ENCODE assay signal across 9 mouse cellular contexts in the genomic region with DNA sequence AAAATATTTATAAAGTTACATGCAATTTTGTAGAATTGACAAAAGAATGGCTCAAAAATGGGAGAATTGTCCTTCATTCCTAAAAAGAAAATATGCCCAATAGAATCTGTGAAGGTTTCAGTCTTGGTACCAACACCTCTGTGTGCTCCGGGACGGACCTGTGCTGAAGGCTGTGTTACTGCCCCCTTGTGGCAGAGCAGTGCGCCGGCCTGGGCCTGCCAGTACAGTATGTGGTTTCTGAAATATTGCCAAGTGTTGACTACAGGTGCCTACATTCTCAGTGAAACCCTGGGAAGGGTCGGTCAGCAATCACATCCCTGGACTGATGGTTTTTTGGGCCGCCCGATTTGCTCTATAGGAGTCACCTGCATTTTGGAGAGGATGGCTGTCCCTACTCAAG. TPM values are rescaled to one million over a fixed set of nuclear protein-coding genes. Genes with fewer than 3 reads are reported as not detected.
A peak's percentile ranks its signal among the peaks of the same experiment; 100 is the strongest.
DNase-seq lines count a peak whose midpoint lies in the region; ATAC-seq lines count a peak whose summit lies in the region.
"Had no signal": no experiment of that assay in that cellular context is flagged by ENCODE, and none has a peak within 500 bp of the region (broad histone marks: within the 10 kb centered on the region; RNA-seq: fewer than 3 reads in every experiment).

No protein-coding gene starts in this region.

- H3K9ac ChIP-seq in forebrain, embryonic 16.5 days (replicated peaks; ENCODE audit: low read depth, low read length), result no peak overlapping the region

- H3K4me2 ChIP-seq in forebrain, embryonic 16.5 days (ENCODE audit: low read length), result no peak overlapping the region

- WGBS in forebrain, embryonic 16.5 days, result 31% methylated on average over 7 of the region's 7 CpGs

- H3K36me3 ChIP-seq in forebrain, embryonic 16.5 days (ENCODE audit: control insufficient read depth, insufficient read depth), result peaks cover 34% of the 10 kb centered on the region

- H3K27ac ChIP-seq in forebrain, embryonic 16.5 days (ENCODE audit: low read length), result no peak overlapping the region
- H3K27ac ChIP-seq: macrophage had no signal

- peak; percentile 93 for DNase-seq in MN1 (ENCODE audit: low spot score)
- peak; percentile 86 for DNase-seq in cerebellum, adult 11-12 months
- DNase-seq in heart, postnatal 4 days, result peak; percentile 91
- peak; percentile 72 to 79 for DNase-seq in layer of hippocampus, adult 8-10 months (ENCODE audit: low spot score in 2 of 2)
- peak; percentile 91 for DNase-seq in lung, postnatal 10 days
- peak; percentile 73 for DNase-seq in right cerebral cortex, adult 18-20 months
- DNase-seq in urinary bladder, postnatal 25 days (ENCODE audit: low spot score), result peak; percentile 78

- no peak overlapping the region for H3K4me3 ChIP-seq in forebrain, embryonic 16.5 days (replicated peaks; ENCODE audit: low read length)

- H3K27me3 ChIP-seq in forebrain, embryonic 16.5 days (replicated peaks; ENCODE audit: control insufficient read depth, insufficient read depth, low read length), result no peaks in the 10 kb centered on the region

- no peaks in the 10 kb centered on the region for H3K4me1 ChIP-seq in forebrain, embryonic 16.5 days (replicated peaks; ENCODE audit: control insufficient read depth, insufficient read depth, low read length)

- H3K9me3 ChIP-seq in forebrain, embryonic 16.5 days (ENCODE audit: control insufficient read depth, low read length), result no peaks in the 10 kb centered on the region

- ATAC-seq in forebrain, embryonic 16.5 days, result peak; percentile 78

RNA-seq across cellular contexts. Expression of gene Map1lc3b, which starts 8.7 kb away (rescaled TPM):
- 407 and 443 TPM in 2 replicates for polyA plus RNA-seq in forebrain, embryonic 16.5 days (2015; fragmentation: Nextera tagmentation; extraction: Ambion mirVana)
- 100 to 1,000 TPM; 130 to 135 TPM for total RNA-seq in heart, postnatal 4 days (2021)
- 100 to 1,000 TPM; 143 to 187 (median 172) TPM for total RNA-seq in layer of hippocampus, adult 8-10 months (2022)

RNA-seq across cellular contexts. Expression of gene Fbxo31, which starts 20.3 kb away (rescaled TPM):
- polyA plus RNA-seq in forebrain, embryonic 16.5 days (2015; fragmentation: Nextera tagmentation; extraction: Ambion mirVana), result 33.8 and 35.9 TPM in 2 replicates
- total RNA-seq in heart, postnatal 4 days (2021), result 10 to 100 TPM; 13.8 to 17.3 TPM
- total RNA-seq in layer of hippocampus, adult 8-10 months (2022), result 100 to 1,000 TPM in 3 of 4 experiments, 10 to 100 TPM in 1; 96.9 to 103 (median 102) TPM

RNA-seq across cellular contexts. Expression of gene Zcchc14, which starts 53.8 kb away (rescaled TPM):
- 37.3 and 38.5 TPM in 2 replicates for polyA plus RNA-seq in forebrain, embryonic 16.5 days (2015; fragmentation: Nextera tagmentation; extraction: Ambion mirVana)
- 10 to 100 TPM; 41.0 to 42.9 TPM for total RNA-seq in heart, postnatal 4 days (2021)
- 10 to 100 TPM; 77.4 to 92.9 (median 84.7) TPM for total RNA-seq in layer of hippocampus, adult 8-10 months (2022)

RNA-seq across cellular contexts. Expression of gene 1700018B08Rik, which starts 54.8 kb away (rescaled TPM):
- not detected in 2 replicates for polyA plus RNA-seq in forebrain, embryonic 16.5 days (2015; fragmentation: Nextera tagmentation; extraction: Ambion mirVana)
- total RNA-seq in heart, postnatal 4 days (2021), result not detected
- not detected for total RNA-seq in layer of hippocampus, adult 8-10 months (2022)
- polyA plus RNA-seq: macrophage had no signal

Comparison
In these comparisons a context has a peak if more than half of its experiments do, and no peak if none do; other contexts are left out.
1. RNA of gene Fbxo31, which starts 20.3 kb away (total RNA-seq): 96.9 to 103 TPM in layer of hippocampus, adult 8-10 months; 13.8 to 17.3 TPM in heart, postnatal 4 days; every median in the first group is over 4 times any median in the second.
2. Peak in every context shown above with its lines, with median percentiles within 50 percentile points of each other: DNase-seq.